Mouse (Mus musculus) limb, embryonic 11.5 days (tissue): Measurements from ENCODE around the gene Hrc. TPM values are rescaled to one million over a fixed set of nuclear protein-coding genes. Genes with fewer than 3 reads are reported as not detected.

Source experiments
- ATAC-seq: fragments of 200-750 bp; cut with Nextera tagmentation; 2 replicates; pipeline ENCODE4 v1.8.0; 2017; ENCODE audit warnings: low read depth; ENCODE audit not compliant: insufficient number of reproducible peaks, low FRiP score, low TSS enrichment
- DNase-seq: peaks from one replicate; pipeline ENCODE4 v3.0.0-alpha.2; 2015; ENCODE audit warnings: low spot score
- H3K27ac ChIP-seq: fragments of 300-500 bp; sonication (generic); replicated peaks from 2 replicates; pipeline ENCODE4 v1.5.1; 2014; ENCODE audit warnings: low read depth, mild to moderate bottlenecking, low read length
- H3K27me3 ChIP-seq: fragments of 300-500 bp; sonication (generic); 2 replicates; pipeline ENCODE4 v1.6.1; 2014; ENCODE audit warnings: mild to moderate bottlenecking, low read length, mixed read lengths; ENCODE audit not compliant: control insufficient read depth, insufficient read depth
- H3K36me3 ChIP-seq: fragments of 300-500 bp; sonication (generic); 2 replicates; pipeline ENCODE4 v1.6.1; 2014; ENCODE audit warnings: mild to moderate bottlenecking, low read length, moderate library complexity, mixed read lengths; ENCODE audit not compliant: control insufficient read depth, insufficient read depth
- H3K4me1 ChIP-seq: fragments of 300-500 bp; sonication (generic); 2 replicates; pipeline ENCODE4 v1.6.1; 2014; ENCODE audit warnings: low read length, mixed read lengths; ENCODE audit not compliant: control insufficient read depth, insufficient read depth
- H3K4me2 ChIP-seq: fragments of 300-500 bp; sonication (generic); 2 replicates; pipeline ENCODE4 v1.6.1; 2014; ENCODE audit warnings: low read depth, mild to moderate bottlenecking, moderate library complexity; ENCODE audit not compliant: severe bottlenecking
- H3K4me3 ChIP-seq: fragments of 300-500 bp; sonication (generic); 2 replicates; pipeline ENCODE4 v1.5.1; 2014; ENCODE audit warnings: low read depth, low read length
- H3K9ac ChIP-seq: fragments of 300-500 bp; sonication (generic); 2 replicates; pipeline ENCODE4 v1.6.1; 2014; ENCODE audit warnings: mild to moderate bottlenecking, low read length
- H3K9me3 ChIP-seq: fragments of 300-500 bp; sonication (generic); 2 replicates; pipeline ENCODE4 v1.6.1; 2016; ENCODE audit warnings: low read length; ENCODE audit not compliant: control insufficient read depth
- WGBS: fragments of 180-500 bp; shearing (Covaris S2); extraction: QIAGEN DNeasy Blood & Tissue Kit; methylation state at CpG from one replicate; pipeline ENCODE4 v1.1.7; 2014; 5-methylcytosine and 5-hydroxymethylcytosine counted together
- polyA plus RNA-seq: library from polyadenylated mRNA; unstranded; fragments of >200 nt; fragmentation: Nextera tagmentation; extraction: Ambion mirVana; gene quantifications from 2 replicates; pipeline ENCODE4 v1.2.1, GENCODE M21; 2014

The Hrc gene
- polyA plus RNA-seq, 1 experiment from 2014 or later = 0.83 TPM

DNA sequence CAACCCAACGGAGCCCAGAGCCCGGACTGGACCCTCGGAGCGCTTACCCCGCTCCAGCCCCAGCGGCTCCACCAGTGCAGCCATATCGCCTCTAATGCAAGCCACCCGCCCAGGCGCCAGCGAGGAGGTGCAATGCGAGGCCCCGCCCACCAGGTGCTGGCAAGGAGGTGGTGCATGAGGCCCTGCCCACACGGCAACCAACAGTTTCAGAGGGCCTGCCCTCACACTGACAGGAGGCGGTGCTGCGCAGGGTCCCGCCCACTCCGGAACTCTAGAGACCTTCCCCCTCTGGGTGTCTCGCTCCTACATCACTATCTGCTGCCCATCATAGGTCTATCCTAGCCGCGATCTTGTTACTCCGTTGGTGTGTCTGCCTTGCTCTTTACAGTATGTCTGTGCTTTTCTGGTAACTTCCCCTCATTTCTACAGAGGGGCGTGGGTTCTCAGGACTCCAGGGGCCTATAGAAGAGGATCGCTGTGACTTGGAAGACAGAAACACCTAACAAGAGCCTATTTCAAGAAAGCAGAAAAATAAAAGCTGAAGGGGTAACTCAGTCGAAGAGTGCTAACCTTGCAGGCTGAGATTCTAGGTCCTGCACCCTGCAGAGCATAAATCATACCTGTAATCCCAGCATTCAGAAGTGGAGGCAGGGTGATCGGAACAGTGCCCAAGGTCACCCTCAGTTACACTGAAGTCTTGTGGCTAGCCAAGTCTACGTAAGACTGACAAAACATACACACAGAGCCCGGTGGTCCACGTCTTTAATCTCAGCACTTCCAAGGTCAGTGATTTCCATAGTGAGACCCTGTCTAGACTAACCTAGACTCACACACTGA, 35.6 kb downstream of the Hrc start, which contains the start of gene Lin7b:
Gene Lin7b (minus strand): TSS at position 109 of the 837 bp plus-strand sequence.
- DNase-seq = peak; percentile 92
- Histone ChIP-seq H3K9ac (peak within 1 kb of the TSS; percentile 51), H3K4me2 (peak within 1 kb of the TSS; percentile 60), H3K36me3 (peaks cover 8% of the 10 kb centered on the region; the same call in 1 of the 2 replicates), H3K27ac (no peak within 1 kb of the TSS), H3K4me1 (peaks cover 14% of the 10 kb centered on the region; the same call in 1 of the 2 replicates), H3K27me3 (peaks cover 30% of the 10 kb centered on the region), H3K9me3 (no peaks in the 10 kb centered on the region), H3K4me3 (peak within 1 kb of the TSS; percentile 47)
- 11% methylated on average over 28 of the region's 28 CpGs for WGBS
- peak; percentile 58 for ATAC-seq

DNA sequence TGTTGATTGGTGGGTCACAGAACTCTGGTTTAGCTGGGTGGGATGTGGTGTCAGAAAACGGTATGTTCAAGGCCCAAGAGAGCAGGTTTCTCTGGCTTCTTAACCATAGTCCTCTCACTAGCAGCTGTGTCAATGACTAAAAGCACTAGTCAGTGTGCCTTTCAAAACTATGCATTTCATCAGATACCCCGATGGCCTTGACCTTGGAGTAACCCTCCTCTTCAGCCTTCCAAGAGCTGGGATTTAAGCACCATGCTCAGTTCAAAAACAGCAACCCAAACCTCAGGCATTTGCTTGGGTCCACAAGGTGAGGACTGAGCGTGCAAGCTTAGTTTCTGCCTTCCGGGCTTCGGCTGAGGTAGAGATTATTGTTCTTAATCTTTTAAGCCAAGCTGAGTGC, 37.3 kb downstream of the Hrc start:
- H3K27me3 ChIP-seq = peaks cover 22% of the 10 kb centered on the region

DNA sequence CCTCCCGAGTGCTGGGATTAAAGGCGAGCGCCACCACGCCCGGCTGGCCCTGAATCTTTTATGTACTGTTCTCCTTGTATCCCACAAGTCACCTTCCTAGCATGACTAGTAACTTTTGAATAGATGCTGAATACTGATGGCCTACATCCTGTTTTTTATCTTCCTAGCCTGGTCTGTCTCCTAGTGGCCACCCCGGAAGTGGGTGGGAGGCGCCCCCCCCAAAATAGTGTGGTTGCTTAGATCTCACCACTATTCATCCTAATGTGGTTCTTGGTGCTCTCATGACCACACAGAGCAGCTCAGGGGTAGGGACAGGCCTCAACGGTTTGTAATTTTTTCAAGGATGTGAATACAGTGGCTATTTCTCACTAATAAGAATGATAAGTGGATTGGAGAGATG, 39.5 kb downstream of the Hrc start:
- Histone ChIP-seq H3K4me3 (no peak overlapping the region), H3K9ac (no peak overlapping the region), H3K9me3 (no peaks in the 10 kb centered on the region), H3K36me3 (peaks cover 34% of the 10 kb centered on the region), H3K4me1 (0 out of 2 replicates have a peak, but pooled peaks cover 3% of the 10 kb centered on the region), H3K27ac (no peak overlapping the region), H3K27me3 (peaks cover 3% of the 10 kb centered on the region; the same call in 1 of the 2 replicates), H3K4me2 (no peak overlapping the region)
- 96% methylated on average over 8 of the region's 8 CpGs for WGBS
- DNase-seq = no peak
- no peak for ATAC-seq

More for the DNA sequence above, 37.3 kb downstream of the Hrc start:
- Histone ChIP-seq H3K27ac (no peak overlapping the region), H3K4me2 (no peak overlapping the region), H3K4me3 (no peak overlapping the region), H3K9me3 (no peaks in the 10 kb centered on the region), H3K9ac (no peak overlapping the region), H3K36me3 (peaks cover 21% of the 10 kb centered on the region), H3K4me1 (0 out of 2 replicates have a peak, but pooled peaks cover 7% of the 10 kb centered on the region)
- WGBS = 87% methylated on average over 5 of the region's 5 CpGs
- DNase-seq (no peak), ATAC-seq (no peak)

DNA sequence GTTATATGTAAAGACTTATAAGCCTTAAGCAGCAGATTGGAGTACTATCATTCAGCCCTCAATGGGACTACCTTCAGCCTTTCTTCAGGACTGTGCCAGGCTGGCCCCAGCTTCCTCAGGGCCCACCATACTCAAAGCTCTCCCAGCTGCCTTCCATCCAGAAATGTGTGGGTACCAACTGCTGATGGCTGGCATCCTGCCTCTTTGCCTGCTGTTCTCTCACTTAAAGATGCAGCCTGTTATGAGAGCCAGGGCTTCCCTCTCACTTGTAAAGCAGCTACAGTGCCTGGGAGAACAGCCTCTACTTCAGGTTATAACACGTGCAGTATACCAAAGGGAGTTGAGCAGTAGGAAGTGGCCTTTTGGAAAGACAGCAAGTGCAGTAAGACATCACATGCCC, 41.0 kb downstream of the Hrc start:
- Histone ChIP-seq H3K36me3 (peaks cover 47% of the 10 kb centered on the region), H3K9ac (no peak overlapping the region), H3K4me3 (no peak overlapping the region), H3K4me2 (no peak overlapping the region), H3K27me3 (no peaks in the 10 kb centered on the region), H3K4me1 (no peaks in the 10 kb centered on the region), H3K27ac (no peak overlapping the region), H3K9me3 (no peaks in the 10 kb centered on the region)
- ATAC-seq (no peak), DNase-seq (no peak)
- 93% methylated on average over 1 of the region's 1 CpGs for WGBS

DNA sequence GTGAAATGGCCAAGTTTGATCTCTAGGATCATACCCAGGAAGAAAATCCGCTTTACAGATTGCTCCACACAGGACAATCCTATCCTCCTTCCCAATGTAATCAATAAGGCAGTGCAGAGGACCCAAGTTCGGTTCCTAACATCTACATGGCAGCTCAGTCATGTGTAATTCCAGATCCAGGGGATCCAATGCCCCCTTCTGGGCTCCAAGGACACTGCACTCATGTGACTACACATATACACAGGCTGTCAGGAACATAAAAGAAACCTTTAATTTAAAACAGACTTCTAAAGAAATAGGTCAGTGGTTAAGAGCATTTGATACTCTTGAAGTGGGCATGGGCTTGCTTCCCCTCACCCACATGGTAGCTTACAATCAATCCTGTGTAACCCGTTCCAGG, 51.0 kb downstream of the Hrc start:
- 81% methylated on average over 3 of the region's 3 CpGs for WGBS
- Histone ChIP-seq H3K4me1 (no peaks in the 10 kb centered on the region), H3K4me3 (no peak overlapping the region), H3K27ac (no peak overlapping the region), H3K9me3 (no peaks in the 10 kb centered on the region), H3K36me3 (peaks cover 72% of the 10 kb centered on the region), H3K4me2 (no peak overlapping the region), H3K9ac (no peak overlapping the region), H3K27me3 (no peaks in the 10 kb centered on the region)
- ATAC-seq (no peak), DNase-seq (peak; percentile 36)

Other genes starting within 250 kb of the Hrc start
- gene Rcn3, start 243.1 kb upstream of the Hrc start, polyA plus RNA-seq = 220 and 245 TPM in 2 replicates
- gene Fcgrt, start 231.4 kb upstream of the Hrc start, polyA plus RNA-seq = 8.0 and 9.8 TPM in 2 replicates
- gene Rps11, start 210.9 kb upstream of the Hrc start, polyA plus RNA-seq = 1,759 and 1,785 TPM in 2 replicates
- 1,469 and 1,490 TPM in 2 replicates for gene Rpl13a, start 206.5 kb upstream of the Hrc start, polyA plus RNA-seq
- 0.45 TPM in 1 of 2 replicates, not detected in the other for gene Gm45713, start 199.1 kb upstream of the Hrc start, polyA plus RNA-seq
- gene Flt3l, start 198.9 kb upstream of the Hrc start, polyA plus RNA-seq = 0.33 and 0.44 TPM in 2 replicates
- 106 and 108 TPM in 2 replicates for gene Pih1d1, start 181.0 kb upstream of the Hrc start, polyA plus RNA-seq
- gene Aldh16a1, start 180.7 kb upstream of the Hrc start, polyA plus RNA-seq = 37.2 and 38.7 TPM in 2 replicates
- gene Slc17a7, start 171.3 kb upstream of the Hrc start, polyA plus RNA-seq = 0.11 TPM in 1 of 2 replicates, not detected in the other
- gene Gfy, start 155.7 kb upstream of the Hrc start, polyA plus RNA-seq = not detected in 2 replicates
- not detected in 2 replicates for gene Pth2, start 154.3 kb upstream of the Hrc start, polyA plus RNA-seq
- 0.41 and 0.51 TPM in 2 replicates for gene Ccdc155, start 130.4 kb upstream of the Hrc start, polyA plus RNA-seq
- 0.51 and 0.60 TPM in 2 replicates for gene Dkkl1, start 123.1 kb upstream of the Hrc start, polyA plus RNA-seq
- gene Tead2, start 119.5 kb upstream of the Hrc start, polyA plus RNA-seq = 378 and 385 TPM in 2 replicates
- 0.82 and 1.6 TPM in 2 replicates for gene Cd37, start 96.2 kb upstream of the Hrc start, polyA plus RNA-seq
- gene Slc6a16, start 94.2 kb upstream of the Hrc start, polyA plus RNA-seq = 0.20 and 0.36 TPM in 2 replicates
- gene Slc6a21, start 57.8 kb upstream of the Hrc start, polyA plus RNA-seq = not detected in 2 replicates
- gene Trpm4, start 1.5 kb upstream of the Hrc start, polyA plus RNA-seq = 6.7 and 8.9 TPM in 2 replicates
- gene Ppfia3, start 31.7 kb downstream of the Hrc start, polyA plus RNA-seq = 5.4 and 6.1 TPM in 2 replicates
- 0.43 and 0.89 TPM in 2 replicates for gene Lin7b, start 35.3 kb downstream of the Hrc start, polyA plus RNA-seq
- 87.5 and 93.0 TPM in 2 replicates for gene Snrnp70, start 60.5 kb downstream of the Hrc start, polyA plus RNA-seq
- gene Kcna7, start 70.4 kb downstream of the Hrc start, polyA plus RNA-seq = not detected in 2 replicates
- gene Ntf5, start 78.4 kb downstream of the Hrc start, polyA plus RNA-seq = 3.8 and 4.1 TPM in 2 replicates
- gene Lhb, start 85.5 kb downstream of the Hrc start, polyA plus RNA-seq = not detected in 2 replicates
- gene Gys1, start 99.6 kb downstream of the Hrc start, polyA plus RNA-seq = 39.1 and 41.8 TPM in 2 replicates
- gene Ruvbl2, start 102.8 kb downstream of the Hrc start, polyA plus RNA-seq = 184 and 187 TPM in 2 replicates
- gene Ftl1, start 124.6 kb downstream of the Hrc start, polyA plus RNA-seq = 4,688 and 5,046 TPM in 2 replicates
- 186 and 191 TPM in 2 replicates for gene Bax, start 131.6 kb downstream of the Hrc start, polyA plus RNA-seq
- gene Tulp2, start 146.6 kb downstream of the Hrc start, polyA plus RNA-seq = 1.1 and 1.5 TPM in 2 replicates
- not detected in 2 replicates for gene Gm45808, start 151.5 kb downstream of the Hrc start, polyA plus RNA-seq
- 3.3 and 4.3 TPM in 2 replicates for gene Dhdh, start 153.5 kb downstream of the Hrc start, polyA plus RNA-seq
- 116 and 122 TPM in 2 replicates for gene Nucb1, start 175.1 kb downstream of the Hrc start, polyA plus RNA-seq
- 19.5 and 21.9 TPM in 2 replicates for gene Ppp1r15a, start 191.0 kb downstream of the Hrc start, polyA plus RNA-seq
- 0.52 and 0.64 TPM in 2 replicates for gene Plekha4, start 191.0 kb downstream of the Hrc start, polyA plus RNA-seq
- gene Hsd17b14, start 219.6 kb downstream of the Hrc start, polyA plus RNA-seq = 0.58 and 1.0 TPM in 2 replicates
- 50.7 and 54.2 TPM in 2 replicates for gene Bcat2, start 234.9 kb downstream of the Hrc start, polyA plus RNA-seq